Mouse (Mus musculus) frontal cortex, postnatal 14 days (tissue): ENCODE measurements at regions not wholly inside any gene's neighbourhood (a gene's known extent, or its start where the extent isn't known, plus 50 kb on each side); places are given as distances from the start of the nearest gene placed in this dataset.

Experiments used
- DNase-seq, 2 experiments: peaks; one replicate each; pipeline ENCODE4 v3.0.0; 2022; ENCODE audit warnings: low spot score in 2 of 2

- no peak for DNase-seq
Measured at GRCm38 (mm10) chr10:12061069-12061861, 718.1 kb downstream of the Epm2a start.

GRCm38 (mm10) chr10:12062302-12062701 is 719.1 kb downstream of the Epm2a start:
- no peak for DNase-seq

- no peak for DNase-seq
Measured at GRCm38 (mm10) chr10:12083961-12084360, 740.8 kb downstream of the Epm2a start.

GRCm38 (mm10) chr10:12092521-12092920 is 749.3 kb downstream of the Epm2a start:
- DNase-seq, result no peak

- DNase-seq, result no peak
Measured at GRCm38 (mm10) chr10:12096678-12097077, 753.5 kb downstream of the Epm2a start.

GRCm38 (mm10) chr10:12107001-12107418 is 762.2 kb downstream of the Utrn start:
- peak in 1 of 2 experiments; percentile 10 for DNase-seq

GRCm38 (mm10) chr10:12111720-12112119 is 757.4 kb downstream of the Utrn start:
- no peak for DNase-seq

GRCm38 (mm10) chr10:12115767-12116166 is 753.4 kb downstream of the Utrn start:
- DNase-seq, result no peak

- DNase-seq, result peak; percentile 7 to 16
Measured at GRCm38 (mm10) chr10:12116662-12117303, 752.4 kb downstream of the Utrn start.

- DNase-seq, result no peak
Measured at GRCm38 (mm10) chr10:12124272-12124671, 744.9 kb downstream of the Utrn start.

- DNase-seq, result no peak
Measured at GRCm38 (mm10) chr10:12129486-12129885, 739.7 kb downstream of the Utrn start.

- DNase-seq, result no peak
Measured at GRCm38 (mm10) chr10:12144691-12145090, 724.5 kb downstream of the Utrn start.

GRCm38 (mm10) chr10:12146942-12147537 is 722.1 kb downstream of the Utrn start:
- no peak for DNase-seq

- DNase-seq, result no peak
Measured at GRCm38 (mm10) chr10:12170243-12170642, 698.9 kb downstream of the Utrn start.

GRCm38 (mm10) chr10:12174200-12174818 is 694.9 kb downstream of the Utrn start:
- no peak for DNase-seq

GRCm38 (mm10) chr10:12175141-12175540 is 694.0 kb downstream of the Utrn start:
- DNase-seq, result no peak

- DNase-seq, result no peak
Measured at GRCm38 (mm10) chr10:12177482-12177881, 691.7 kb downstream of the Utrn start.

GRCm38 (mm10) chr10:12180965-12181364 is 688.2 kb downstream of the Utrn start:
- no peak for DNase-seq

- no peak for DNase-seq
Measured at GRCm38 (mm10) chr10:12186918-12187639, 682.1 kb downstream of the Utrn start.

- no peak for DNase-seq
Measured at GRCm38 (mm10) chr10:12187669-12188342, 681.4 kb downstream of the Utrn start.

GRCm38 (mm10) chr10:12190435-12190834 is 678.7 kb downstream of the Utrn start:
- no peak for DNase-seq
